Mouse (Mus musculus) liver, embryonic 15.5 days (tissue): ENCODE measurements around the gene Tsc22d3. TPM values are rescaled to one million over a fixed set of nuclear protein-coding genes. Genes with fewer than 3 reads are reported as not detected.
A peak's percentile ranks its signal among the peaks of the same experiment; 100 is the strongest.
"Not testable (repeated sequence)": the region's sequence is repeated elsewhere in the genome, so short reads cannot be mapped to it uniquely, and the experiment has no call there.

Experiments used
- ATAC-seq: fragments of 200-750 bp; cut with Nextera tagmentation; 2 replicates; pipeline ENCODE4 v1.8.0; 2017; ENCODE audit warnings: moderate number of reproducible peaks, mild to moderate bottlenecking, moderate library complexity; ENCODE audit not compliant: insufficient read depth
- H3K27ac ChIP-seq: fragments of 300-500 bp; sonication (generic); replicated peaks from 2 replicates; pipeline ENCODE4 v1.5.1; 2015; ENCODE audit warnings: mild to moderate bottlenecking, inconsistent platforms
- H3K27me3 ChIP-seq: fragments of 300-500 bp; sonication (generic); 2 replicates; pipeline ENCODE4 v1.6.1; 2015; ENCODE audit warnings: mild to moderate bottlenecking, inconsistent platforms
- H3K36me3 ChIP-seq: fragments of 300-500 bp; sonication (generic); replicated peaks from 2 replicates; pipeline ENCODE4 v1.6.1; 2015; ENCODE audit warnings: moderate library complexity, mild to moderate bottlenecking, inconsistent platforms
- H3K4me1 ChIP-seq: fragments of 300-500 bp; sonication (generic); replicated peaks from 2 replicates; pipeline ENCODE4 v1.6.1; 2015; ENCODE audit warnings: inconsistent platforms
- H3K4me2 ChIP-seq: fragments of 300-500 bp; sonication (generic); 2 replicates; pipeline ENCODE4 v1.6.1; 2015; ENCODE audit warnings: moderate library complexity, mild to moderate bottlenecking, inconsistent platforms
- H3K4me3 ChIP-seq: fragments of 300-500 bp; sonication (generic); replicated peaks from 2 replicates; pipeline ENCODE4 v1.5.1; 2015; ENCODE audit warnings: mild to moderate bottlenecking, inconsistent platforms
- H3K9ac ChIP-seq: fragments of 300-500 bp; sonication (generic); 2 replicates; pipeline ENCODE4 v1.6.1; 2015; ENCODE audit warnings: moderate library complexity, mild to moderate bottlenecking, inconsistent platforms
- H3K9me3 ChIP-seq: fragments of 300-500 bp; sonication (generic); replicated peaks from 2 replicates; pipeline ENCODE4 v1.6.1; 2016; ENCODE audit warnings: inconsistent platforms
- WGBS: fragments of 180-500 bp; shearing (Covaris S2); methylation state at CpG from one replicate; pipeline ENCODE4 v1.1.7; 2015; ENCODE audit warnings: mixed read lengths; ENCODE audit not compliant: insufficient replicate concordance; 5-methylcytosine and 5-hydroxymethylcytosine counted together
- polyA plus RNA-seq: library from polyadenylated mRNA; unstranded; fragments of >200 nt; fragmentation: Nextera tagmentation; extraction: Ambion mirVana; gene quantifications from 2 replicates; pipeline ENCODE4 v1.2.1, GENCODE M21; 2015

Gene Tsc22d3
- polyA plus RNA-seq, 1 experiment from 2014 or later = 18.1 TPM

- Histone ChIP-seq H3K27me3 (peaks cover 18% of the 10 kb centered on the region; the same call in 1 of the 2 replicates), H3K36me3 (no peaks in the 10 kb centered on the region), H3K4me1 (peaks cover 22% of the 10 kb centered on the region), H3K27ac (no peak overlapping the region), H3K4me2 (no peak overlapping the region), H3K9ac (no peak overlapping the region), H3K9me3 (no peaks in the 10 kb centered on the region), H3K4me3 (no peak overlapping the region)
- WGBS = 54% methylated on average over 6 of the region's 6 CpGs
- no peak for ATAC-seq
These were observed 90.6 kb downstream of the Tsc22d3 start for GRCm38 (mm10) chrX:140509817-140510216.

- H3K4me2 ChIP-seq, H3K4me3 ChIP-seq, H3K9me3 ChIP-seq, H3K27ac ChIP-seq, H3K36me3 ChIP-seq, ATAC-seq, H3K9ac ChIP-seq: not testable (repeated sequence)
- H3K4me1 ChIP-seq = peaks cover 32% of the 10 kb centered on the region
- H3K27me3 ChIP-seq = peaks cover 17% of the 10 kb centered on the region; the same call in 1 of the 2 replicates
- 57% methylated on average over 4 of the region's 4 CpGs for WGBS
These were observed 91.7 kb downstream of the Tsc22d3 start for GRCm38 (mm10) chrX:140508791-140509190.

GRCm38 (mm10) chrX:140507377-140507776, 93.1 kb downstream of the Tsc22d3 start:
- Histone ChIP-seq H3K36me3 (no peaks in the 10 kb centered on the region), H3K9ac (no peak overlapping the region), H3K4me1 (peaks cover 36% of the 10 kb centered on the region), H3K9me3 (no peaks in the 10 kb centered on the region), H3K27me3 (peaks cover 12% of the 10 kb centered on the region; the same call in 1 of the 2 replicates), H3K27ac (0 out of 2 replicates have a peak overlapping the region, but pooled peaks have one; percentile 9), H3K4me2 (no peak overlapping the region), H3K4me3 (no peak overlapping the region)
- ATAC-seq = no peak
- WGBS = 33% methylated on average over 1 of the region's 1 CpGs

GRCm38 (mm10) chrX:140506436-140507180, 93.9 kb downstream of the Tsc22d3 start:
- H3K4me3 ChIP-seq = no peak overlapping the region
- 45% methylated on average over 6 of the region's 6 CpGs for WGBS
- H3K36me3 ChIP-seq = no peaks in the 10 kb centered on the region
- peaks cover 43% of the 10 kb centered on the region for H3K4me1 ChIP-seq
- H3K9ac ChIP-seq = no peak overlapping the region
- H3K27ac ChIP-seq = peak overlapping the region; percentile 54
- 0 out of 2 replicates have a peak overlapping the region, but pooled peaks have one; percentile 48 for H3K4me2 ChIP-seq
- H3K9me3 ChIP-seq = no peaks in the 10 kb centered on the region
- peaks cover 7% of the 10 kb centered on the region; the same call in 1 of the 2 replicates for H3K27me3 ChIP-seq
- no peak for ATAC-seq

GRCm38 (mm10) chrX:140505497-140506238, 94.8 kb downstream of the Tsc22d3 start:
- WGBS = 22% methylated on average over 15 of the region's 15 CpGs
- Histone ChIP-seq H3K4me2 (peak overlapping the region; percentile 48), H3K4me1 (peaks cover 40% of the 10 kb centered on the region), H3K4me3 (peak overlapping the region; percentile 14; the same call in 1 of the 2 replicates), H3K9me3 (no peaks in the 10 kb centered on the region), H3K36me3 (no peaks in the 10 kb centered on the region), H3K27me3 (no peaks in the 10 kb centered on the region; the same call in 1 of the 2 replicates), H3K27ac (peak overlapping the region; percentile 57), H3K9ac (no peak overlapping the region)
- ATAC-seq = peak; percentile 80

- Histone ChIP-seq H3K9ac (no peak overlapping the region), H3K4me1 (peaks cover 40% of the 10 kb centered on the region), H3K4me3 (no peak overlapping the region), H3K27ac (no peak overlapping the region), H3K36me3 (no peaks in the 10 kb centered on the region), H3K4me2 (no peak overlapping the region), H3K9me3 (no peaks in the 10 kb centered on the region), H3K27me3 (no peaks in the 10 kb centered on the region)
- ATAC-seq = no peak
- 12% methylated on average over 7 of the region's 7 CpGs for WGBS
These were observed 96.6 kb downstream of the Tsc22d3 start for GRCm38 (mm10) chrX:140503905-140504304.

GRCm38 (mm10) chrX:140501401-140502301, 98.8 kb downstream of the Tsc22d3 start:
- Histone ChIP-seq H3K27ac (0 out of 2 replicates have a peak overlapping the region, but pooled peaks have one; percentile 19), H3K9ac (no peak overlapping the region), H3K4me1 (peaks cover 40% of the 10 kb centered on the region), H3K27me3 (no peaks in the 10 kb centered on the region), H3K9me3 (no peaks in the 10 kb centered on the region), H3K4me3 (no peak overlapping the region), H3K4me2 (0 out of 2 replicates have a peak overlapping the region, but pooled peaks have one; percentile 18), H3K36me3 (no peaks in the 10 kb centered on the region)
- WGBS = 29% methylated on average over 9 of the region's 9 CpGs
- ATAC-seq = no peak

- H3K4me3 ChIP-seq = no peak overlapping the region
- H3K4me2 ChIP-seq = no peak overlapping the region
- no peaks in the 10 kb centered on the region for H3K9me3 ChIP-seq
- H3K27ac ChIP-seq = no peak overlapping the region
- ATAC-seq = no peak
- peaks cover 27% of the 10 kb centered on the region for H3K4me1 ChIP-seq
- H3K27me3 ChIP-seq = no peaks in the 10 kb centered on the region
- no peaks in the 10 kb centered on the region for H3K36me3 ChIP-seq
- 65% methylated on average over 5 of the region's 5 CpGs for WGBS
- no peak overlapping the region for H3K9ac ChIP-seq
These were observed 100.2 kb downstream of the Tsc22d3 start for GRCm38 (mm10) chrX:140500306-140500705.

GRCm38 (mm10) chrX:140498431-140498830, 102.0 kb downstream of the Tsc22d3 start:
- not testable (repeated sequence) for H3K27me3 ChIP-seq, H3K27ac ChIP-seq, H3K4me3 ChIP-seq, H3K4me2 ChIP-seq, H3K9ac ChIP-seq, ATAC-seq, H3K9me3 ChIP-seq, H3K36me3 ChIP-seq
- 29% methylated on average over 4 of the region's 4 CpGs for WGBS
- peaks cover 10% of the 10 kb centered on the region for H3K4me1 ChIP-seq

- Histone ChIP-seq H3K9ac (no peak overlapping the region), H3K9me3 (no peaks in the 10 kb centered on the region), H3K4me1 (0 out of 2 replicates have a peak, but pooled peaks cover 4% of the 10 kb centered on the region), H3K27ac (no peak overlapping the region), H3K4me2 (no peak overlapping the region), H3K4me3 (no peak overlapping the region), H3K27me3 (no peaks in the 10 kb centered on the region), H3K36me3 (no peaks in the 10 kb centered on the region)
- ATAC-seq = no peak
- WGBS = 46% methylated on average over 6 of the region's 6 CpGs
These were observed 106.3 kb downstream of the Tsc22d3 start for GRCm38 (mm10) chrX:140494170-140494569.
